Mouse (Mus musculus) yolk sac, embryonic 10.5 days (tissue): Measurements from ENCODE around the gene Dync1i1.
A peak's percentile ranks its signal among the peaks of the same experiment; 100 is the strongest.

Experiments used
- DNase-seq: peaks from one replicate; pipeline ENCODE4 v3.0.0-alpha.2; 2017; ENCODE audit warnings: low spot score

Gene Dync1i1

DNA sequence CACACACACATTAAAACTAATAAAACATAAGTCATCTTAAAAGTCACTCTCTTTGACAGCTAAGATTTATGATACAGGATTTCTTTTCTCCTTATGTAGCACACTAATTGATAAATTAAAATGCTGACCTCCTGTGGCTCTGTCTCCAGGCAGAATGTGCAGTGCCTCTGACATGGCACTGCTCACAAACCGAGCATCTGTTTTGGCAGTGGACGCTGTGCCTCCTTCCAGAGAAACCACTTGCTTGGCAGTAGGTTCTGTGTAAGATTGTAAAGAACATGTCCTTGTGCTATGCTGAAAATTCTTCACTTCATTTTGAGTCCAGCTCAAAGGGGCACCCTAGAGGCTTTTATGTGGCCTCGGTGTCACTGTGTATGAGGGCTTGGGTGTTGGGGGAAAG lies 50.0 kb downstream of the Dync1i1 start:
- DNase-seq = no peak

DNA sequence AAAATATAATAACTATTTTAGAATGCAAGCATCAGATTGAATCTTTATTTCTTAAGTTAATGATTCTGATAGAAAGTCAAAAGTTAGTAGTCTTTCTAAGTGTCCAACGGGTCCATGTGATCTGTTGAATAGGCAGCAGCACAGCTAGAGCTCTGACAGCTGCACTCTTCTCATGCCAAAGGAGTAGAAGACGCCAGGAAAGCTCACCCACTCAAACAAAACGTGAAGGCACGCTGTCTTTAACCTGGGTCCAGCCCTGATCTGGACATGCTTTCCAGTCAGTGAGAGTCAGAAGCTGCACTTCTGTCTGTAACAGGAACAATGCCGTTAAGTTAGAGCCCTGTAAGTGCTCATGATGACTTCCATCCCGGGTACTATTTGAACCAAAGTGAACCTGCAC lies 56.3 kb downstream of the Dync1i1 start:
- DNase-seq = no peak

DNA sequence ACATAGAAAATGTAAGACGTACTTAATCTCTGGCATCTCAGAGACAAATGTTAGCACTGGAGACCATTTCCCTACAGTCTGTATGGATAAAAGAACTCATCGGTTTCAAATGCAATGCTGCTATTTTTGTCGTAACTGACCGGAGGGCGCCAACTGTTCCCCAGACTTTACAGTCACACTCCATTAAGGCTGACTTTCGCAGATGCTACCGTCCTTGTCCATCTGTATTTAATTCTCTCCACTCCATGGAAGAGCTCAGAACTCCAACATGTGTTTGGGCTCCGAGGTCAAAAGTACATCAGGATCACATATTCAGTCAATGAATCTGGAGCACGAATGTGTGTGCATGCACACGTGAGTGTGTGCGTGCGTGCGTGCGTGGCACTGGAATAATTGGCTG lies 58.4 kb downstream of the Dync1i1 start:
- no peak for DNase-seq

DNA sequence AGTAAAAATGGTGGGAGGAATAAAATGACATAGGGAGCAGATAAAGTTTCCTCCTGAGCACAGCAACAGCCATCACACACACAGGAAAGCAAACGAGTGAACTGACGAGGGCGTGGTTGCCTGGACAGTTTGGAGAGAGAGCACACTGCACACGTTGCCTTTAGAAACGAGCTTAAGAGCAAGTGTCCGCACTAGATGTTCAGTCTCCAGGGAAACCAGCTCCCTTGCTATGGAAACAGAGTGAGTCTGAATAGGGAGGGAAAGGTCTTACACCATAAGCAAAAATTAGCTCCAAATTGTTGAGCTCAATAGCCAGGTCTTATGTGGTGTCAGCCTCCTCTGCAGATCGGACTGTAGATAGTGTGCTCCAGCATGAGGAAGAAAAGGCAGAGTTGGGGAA lies 65.2 kb downstream of the Dync1i1 start:
- DNase-seq = no peak

DNA sequence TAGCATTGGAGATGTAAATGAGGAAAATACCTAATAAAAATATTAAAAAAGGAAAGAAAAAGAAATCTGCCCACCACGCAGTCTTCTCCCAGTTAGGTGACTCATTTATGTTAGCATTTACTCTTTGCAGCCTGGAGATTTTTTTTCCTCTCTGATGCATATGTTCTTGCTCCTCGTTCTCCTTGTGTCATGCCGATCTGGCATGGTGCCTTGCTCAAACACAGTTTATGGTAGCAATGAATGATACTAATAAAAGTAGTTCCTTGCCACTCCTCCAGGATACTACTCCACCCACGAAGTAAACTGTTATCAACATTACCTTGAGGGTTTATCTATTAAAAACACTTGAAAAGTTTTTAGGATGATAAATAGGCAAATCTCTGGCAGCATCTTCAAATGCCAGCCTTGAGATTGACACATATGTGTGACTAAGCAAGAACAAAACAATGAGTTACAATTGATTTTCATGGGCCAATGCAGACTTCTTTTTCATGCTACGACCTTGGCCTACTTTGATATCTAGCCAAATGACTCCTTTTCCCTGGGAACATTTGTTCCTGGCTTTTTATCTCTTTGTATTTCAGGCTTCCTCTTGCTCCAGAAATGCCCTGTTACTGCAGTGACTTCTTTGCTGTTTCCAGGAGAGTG lies 68.8 kb downstream of the Dync1i1 start:
- DNase-seq = no peak

DNA sequence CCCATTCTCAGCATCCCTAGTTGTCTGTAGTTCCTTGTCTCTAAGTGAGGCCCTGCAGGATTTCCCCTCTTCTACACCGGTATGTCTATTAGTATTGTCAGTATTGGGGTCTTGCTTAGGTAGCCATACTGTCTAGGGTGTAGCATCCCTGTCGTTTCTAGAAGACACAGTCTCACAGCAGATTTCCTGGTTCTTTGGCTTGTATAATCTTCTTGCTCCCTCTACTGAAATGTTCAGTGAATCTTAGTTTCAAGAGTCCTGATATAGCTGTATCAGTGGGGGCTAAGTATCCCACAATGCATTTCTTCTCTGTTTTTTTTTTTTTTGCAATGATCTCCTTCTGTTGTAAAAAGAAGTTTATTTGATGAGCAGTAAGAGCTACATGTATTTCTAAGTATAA lies 69.9 kb downstream of the Dync1i1 start:
- DNase-seq = no peak

DNA sequence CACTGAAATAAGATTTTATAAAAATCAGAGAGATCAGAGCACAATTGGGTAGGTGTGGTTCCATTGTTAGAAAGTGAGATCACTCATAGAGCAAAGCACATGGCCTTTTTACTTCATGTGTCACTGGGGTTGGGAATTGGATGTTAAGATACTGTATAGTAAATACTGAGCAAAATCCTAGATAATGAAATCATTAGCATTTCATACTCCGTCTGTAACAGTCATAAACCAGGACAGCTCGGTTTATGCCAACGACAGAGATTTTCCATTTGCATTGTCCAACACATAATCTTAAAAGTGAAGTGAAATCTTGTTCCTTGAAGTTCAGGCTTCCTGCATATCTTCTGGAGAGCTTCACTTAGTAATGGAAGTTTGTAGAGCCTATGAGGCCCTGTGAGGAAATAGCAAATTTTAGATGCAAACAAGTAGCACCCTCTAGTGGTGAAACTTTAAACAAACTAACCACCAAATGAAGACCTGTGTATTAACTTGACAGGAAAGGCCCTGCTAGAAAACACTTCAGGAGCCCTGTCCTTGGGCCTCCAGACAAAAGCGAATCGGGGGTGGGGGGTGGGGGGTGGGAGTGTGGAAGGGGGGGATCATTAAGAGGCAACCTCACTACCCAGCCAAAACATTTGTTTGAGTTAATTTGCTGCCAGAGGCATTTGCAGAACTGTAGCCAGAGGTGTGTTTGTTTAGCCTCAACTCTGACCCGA lies 76.8 kb downstream of the Dync1i1 start:
- peak; percentile 15 for DNase-seq

DNA sequence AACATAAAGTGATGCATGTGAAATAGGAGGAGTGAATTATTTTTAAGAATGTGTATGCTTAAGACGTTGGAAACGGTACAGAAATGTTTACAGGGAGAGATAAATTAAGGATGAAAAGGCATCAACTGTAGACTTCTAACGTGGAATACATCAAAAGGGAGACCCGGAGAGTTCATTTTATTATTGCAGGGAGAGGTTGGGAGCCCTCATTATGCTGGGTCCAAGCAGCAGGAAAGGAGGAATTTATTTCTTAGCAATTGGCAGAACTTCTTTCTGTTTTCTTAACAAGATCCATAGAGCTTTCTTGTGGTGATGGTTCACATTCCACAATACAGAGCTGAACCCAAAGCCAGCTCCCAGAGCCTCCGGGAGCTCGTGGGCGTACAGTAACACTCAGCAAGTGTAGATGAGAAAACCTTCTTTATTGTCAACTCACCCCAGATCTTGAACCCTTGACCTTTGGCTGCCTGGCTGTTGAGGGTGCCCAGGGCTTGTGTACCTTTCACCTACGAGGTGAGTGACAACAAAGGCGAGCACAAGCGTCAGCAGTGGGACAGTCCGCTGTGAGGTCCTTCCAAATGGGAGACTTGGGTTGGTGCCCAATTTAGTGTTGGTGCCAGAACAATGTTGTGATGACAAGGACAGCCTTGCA lies 77.5 kb downstream of the Dync1i1 start:
- no peak for DNase-seq

DNA sequence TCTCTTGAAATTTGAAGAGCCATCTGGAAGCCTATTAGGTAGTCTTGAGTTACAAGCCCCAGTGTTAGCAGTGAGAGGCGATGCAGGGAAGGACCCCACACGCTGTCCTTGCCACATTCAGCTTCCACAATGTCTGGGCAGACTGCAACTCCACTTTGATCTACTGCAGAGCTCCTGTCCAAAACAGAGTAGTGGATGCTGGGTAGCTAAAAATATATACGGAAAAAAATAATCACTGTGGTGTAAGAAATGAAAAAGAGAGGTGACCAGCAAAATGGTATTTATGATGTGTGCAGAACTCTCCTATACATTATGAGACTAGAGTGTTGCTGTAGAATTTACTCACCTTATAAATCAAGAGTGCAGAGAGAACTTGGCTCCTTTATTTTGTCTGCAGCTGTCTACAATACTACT lies 82.6 kb downstream of the Dync1i1 start:
- no peak for DNase-seq

DNA sequence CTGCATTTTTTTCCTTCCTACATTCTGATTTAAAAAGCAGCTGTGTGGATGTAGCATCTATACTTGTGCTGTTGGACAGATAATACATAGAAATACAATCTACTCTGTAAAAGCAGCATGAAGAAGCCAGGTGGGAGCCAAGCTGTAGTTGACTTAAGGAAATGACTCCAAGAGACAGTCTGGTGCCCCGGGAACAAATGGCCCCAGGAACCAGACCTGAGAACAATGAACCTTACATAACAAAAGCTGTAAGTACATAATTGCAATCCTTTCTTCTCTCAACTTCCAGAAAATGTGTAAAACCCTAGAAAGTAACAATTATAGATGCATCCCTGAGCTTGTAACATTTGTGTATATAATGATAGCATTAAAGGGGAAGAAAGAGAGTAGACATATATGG lies 86.6 kb downstream of the Dync1i1 start:
- DNase-seq = no peak

DNA sequence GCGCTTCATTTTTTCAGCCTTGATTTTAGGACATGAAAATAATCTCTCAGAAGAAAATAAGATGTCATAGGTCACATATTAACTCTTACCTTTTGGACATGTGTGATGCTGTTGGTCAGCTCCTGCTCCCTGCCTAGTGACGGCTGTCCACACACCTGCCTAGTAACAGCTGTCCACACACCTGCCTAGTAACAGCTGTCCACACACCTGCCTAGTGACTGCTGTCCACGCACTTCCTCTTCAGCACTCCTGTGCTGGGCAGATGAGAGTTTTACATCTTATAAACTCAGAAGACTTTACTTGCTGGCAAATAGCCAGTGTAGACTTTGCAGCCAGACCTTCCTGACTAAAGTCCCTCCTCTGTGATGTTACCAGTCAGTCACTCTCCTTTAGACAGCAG lies 94.2 kb downstream of the Dync1i1 start:
- no peak for DNase-seq

DNA sequence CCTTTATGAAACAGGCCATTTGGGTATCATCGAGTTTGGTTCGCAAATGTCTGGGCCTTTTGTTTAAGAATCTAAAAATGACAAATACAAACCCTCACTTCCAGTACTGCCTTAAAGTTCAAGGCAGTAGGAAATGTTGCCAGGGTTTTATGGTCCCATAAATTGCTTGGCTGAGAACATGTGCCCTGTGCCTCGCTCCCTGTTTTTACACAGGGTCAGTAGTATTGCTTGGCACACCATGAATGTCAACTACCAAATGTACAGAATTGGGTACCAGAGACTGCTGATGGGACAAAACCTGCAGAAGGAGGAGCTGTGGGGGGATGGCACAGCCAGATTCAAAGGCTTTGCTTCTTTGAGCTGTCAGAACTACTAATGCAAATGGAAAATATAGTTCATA lies 100.0 kb downstream of the Dync1i1 start:
- no peak for DNase-seq

DNA sequence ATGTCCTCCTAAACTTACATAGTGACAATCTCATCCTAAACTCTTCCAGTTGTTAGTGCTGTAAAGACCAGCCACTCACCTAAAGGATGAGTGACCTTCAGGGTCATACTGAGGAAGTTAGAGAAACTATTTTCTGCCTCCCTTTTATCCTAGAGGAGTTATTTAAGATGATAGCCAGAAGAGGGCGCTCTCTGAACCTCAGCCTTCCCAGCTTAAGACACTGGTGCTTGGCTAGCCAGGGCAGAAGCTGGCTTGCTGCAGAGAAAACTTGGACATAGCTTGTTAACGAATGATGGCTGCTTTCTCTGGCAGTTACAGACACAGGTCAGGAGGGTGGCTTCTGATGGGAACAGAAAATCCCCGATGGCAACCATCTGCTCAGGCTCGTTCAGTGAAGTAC lies 101.6 kb downstream of the Dync1i1 start:
- no peak for DNase-seq

DNA sequence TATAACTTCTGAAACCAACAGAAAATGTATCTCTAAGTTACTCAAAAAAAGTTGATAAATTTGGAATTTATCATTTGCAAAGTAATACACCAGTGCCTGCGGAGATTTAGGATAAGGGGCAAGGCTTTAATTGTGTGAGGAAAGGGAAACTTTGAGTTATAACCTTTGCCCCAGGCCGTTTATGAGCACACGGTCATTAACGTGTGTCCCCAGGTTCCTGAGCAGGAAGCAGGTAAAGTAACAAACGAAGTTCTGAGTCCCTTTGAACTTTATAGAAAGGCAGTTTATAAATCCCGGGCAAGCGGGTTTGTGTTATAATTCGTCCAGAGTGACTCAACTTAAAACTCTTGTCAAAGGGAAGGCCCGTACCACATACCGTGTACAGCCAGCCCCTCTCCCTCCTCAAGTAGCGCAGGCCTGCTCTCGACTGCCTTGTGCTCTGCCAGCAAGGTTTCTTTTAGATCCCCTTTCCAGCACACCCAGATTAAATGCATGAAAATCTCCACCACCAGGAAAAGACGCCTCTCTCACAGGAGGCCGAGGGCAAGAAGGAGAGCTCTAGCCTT lies 103.1 kb downstream of the Dync1i1 start:
- no peak for DNase-seq

DNA sequence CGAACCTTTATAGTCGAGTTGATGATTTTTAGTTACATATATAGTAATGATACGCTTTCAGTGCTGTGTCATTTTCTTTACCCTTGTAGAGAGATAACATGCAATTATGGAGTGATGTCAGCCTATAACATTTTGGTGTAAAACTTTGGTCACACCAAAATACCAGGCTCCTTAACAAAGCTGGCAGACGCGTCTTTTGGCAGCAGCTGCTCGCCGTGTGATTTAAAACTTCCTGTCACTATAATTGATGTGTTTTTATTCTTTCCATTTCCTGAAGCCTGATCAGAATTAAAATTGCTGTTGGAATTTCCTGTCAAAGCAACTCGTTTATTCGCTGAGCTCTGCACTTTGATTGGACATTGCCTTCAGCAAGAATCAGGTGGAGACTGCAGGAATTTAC lies 103.7 kb downstream of the Dync1i1 start:
- no peak for DNase-seq

DNA sequence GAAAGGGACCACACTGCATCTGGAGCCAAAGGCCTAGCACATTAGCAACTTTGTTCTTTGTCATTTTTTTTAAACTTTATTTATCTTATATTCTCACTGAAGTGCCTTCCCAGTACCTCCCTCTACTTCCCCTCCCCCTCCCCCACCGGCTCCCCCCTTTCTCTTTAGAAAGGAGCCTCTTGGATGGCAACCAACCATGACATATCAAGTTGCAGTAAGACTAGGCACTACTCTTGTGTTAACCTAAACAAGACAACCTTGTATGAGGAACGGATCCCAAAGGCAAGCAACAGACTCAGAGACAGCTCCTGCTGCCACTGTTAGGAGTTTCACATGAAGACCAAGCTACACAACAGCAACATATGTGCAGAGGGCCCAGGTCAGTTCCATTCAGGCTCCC lies 105.3 kb downstream of the Dync1i1 start:
- no peak for DNase-seq

DNA sequence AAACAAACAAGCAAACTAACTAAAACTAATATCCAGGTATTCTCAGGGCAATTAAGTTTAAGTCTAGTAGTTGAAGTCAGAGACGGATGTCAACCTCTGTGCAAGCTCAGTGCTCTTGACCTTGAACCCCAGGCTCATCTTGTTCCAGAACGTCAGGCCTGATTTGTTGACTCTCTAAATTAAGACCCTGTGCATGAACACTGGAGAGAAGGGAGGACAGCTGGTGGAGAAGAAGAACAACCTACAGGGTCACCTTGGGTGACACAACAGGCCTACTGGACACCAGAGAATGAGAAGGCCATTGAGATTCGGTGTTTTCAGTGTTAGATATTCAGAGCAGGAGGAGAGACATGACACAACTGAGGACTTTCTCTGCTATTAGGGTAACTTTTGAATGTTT lies 105.8 kb downstream of the Dync1i1 start:
- DNase-seq = no peak

DNA sequence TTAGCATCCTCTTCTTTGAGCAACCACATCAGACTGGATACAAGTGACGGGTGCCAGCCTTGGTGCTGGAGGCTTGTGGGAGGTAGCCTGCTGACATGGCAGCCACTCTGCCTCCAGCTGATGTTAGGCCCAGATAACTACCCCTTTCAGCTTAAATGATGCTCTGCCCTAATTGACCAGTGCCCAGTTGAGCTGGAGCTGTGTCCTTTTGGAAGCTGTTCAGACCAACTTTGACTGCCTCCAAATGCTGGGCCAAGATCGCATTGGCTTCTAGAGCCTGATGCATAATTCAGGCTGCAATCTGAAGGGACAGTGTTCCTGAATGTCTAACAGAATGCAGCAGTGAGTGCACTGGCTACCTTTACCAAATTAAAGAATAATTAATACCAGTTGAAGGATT lies 107.4 kb downstream of the Dync1i1 start:
- no peak for DNase-seq

DNA sequence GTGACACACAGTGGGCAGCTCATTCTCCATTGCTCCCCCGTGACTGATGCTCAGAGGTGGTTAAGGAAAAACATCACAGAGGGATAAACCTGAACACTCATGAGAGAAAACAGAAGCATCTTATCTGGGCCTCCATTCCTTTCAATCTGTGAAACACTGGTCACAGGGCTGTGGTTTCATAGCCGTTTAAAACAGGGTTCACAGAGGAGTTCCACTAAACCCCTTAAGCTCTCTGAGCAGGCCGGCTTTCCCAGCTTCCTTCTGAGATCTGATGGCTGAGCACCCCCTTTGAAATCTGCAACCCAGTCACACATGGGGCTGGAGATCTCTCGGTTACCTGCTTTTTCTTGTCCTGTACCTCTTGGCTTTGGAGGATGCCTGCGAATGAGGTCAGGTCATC lies 117.0 kb downstream of the Dync1i1 start:
- no peak for DNase-seq

DNA sequence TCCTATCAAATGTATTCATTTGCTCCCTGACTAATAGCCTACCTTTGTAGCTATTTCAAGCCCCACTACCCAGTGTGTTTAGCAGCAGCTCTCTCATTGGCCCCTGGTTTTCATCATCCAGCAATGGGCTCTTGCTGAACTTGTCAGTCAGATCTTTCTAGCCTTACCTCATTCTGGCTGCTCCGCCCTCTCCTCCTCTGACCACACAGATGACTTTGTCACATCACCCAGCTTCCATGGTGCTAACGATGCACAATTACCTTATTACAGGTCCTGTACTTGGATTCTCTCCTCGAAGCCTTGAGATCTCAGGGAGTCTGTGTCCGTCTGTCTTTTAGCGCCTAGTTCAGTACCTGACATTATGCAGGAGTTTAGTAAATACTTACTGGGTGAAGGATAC lies 120.7 kb downstream of the Dync1i1 start:
- no peak for DNase-seq

DNA sequence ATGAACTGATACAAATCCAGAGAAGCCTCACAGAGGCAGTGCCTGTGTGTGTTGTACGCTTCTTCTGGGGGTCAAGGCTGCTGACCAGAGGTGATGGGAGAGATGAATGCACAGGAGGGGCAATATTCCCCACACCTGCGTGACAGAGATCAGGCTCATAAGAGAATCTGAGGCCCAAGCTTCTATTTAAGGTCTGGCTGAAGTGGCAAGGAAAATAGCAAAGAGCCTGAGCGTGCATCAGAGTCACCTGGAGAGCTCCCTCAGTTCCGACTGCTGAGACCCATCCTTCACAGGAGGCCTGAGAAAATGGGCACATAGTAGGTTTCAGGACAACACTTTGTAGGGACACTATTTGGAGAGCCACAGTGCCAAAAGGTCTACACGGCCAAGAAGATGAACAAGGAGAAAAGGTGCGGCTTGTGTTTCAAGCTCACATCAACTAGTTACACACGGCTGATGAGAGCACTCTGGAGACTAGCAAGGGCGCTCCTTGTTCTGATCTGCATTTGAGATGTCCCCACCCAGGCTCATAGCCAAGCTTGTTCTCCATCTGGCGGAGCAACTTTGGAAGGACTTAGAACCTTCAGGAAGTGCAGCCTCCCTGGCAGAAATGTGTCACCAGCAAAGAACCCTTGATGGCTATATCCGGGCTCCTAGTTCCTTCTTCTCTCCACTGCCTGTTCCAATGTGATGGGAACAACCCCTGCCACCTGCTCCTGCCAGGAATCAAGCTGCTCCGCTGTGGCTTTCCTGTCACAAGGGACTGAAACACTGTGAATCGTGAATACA lies 128.8 kb downstream of the Dync1i1 start:
- DNase-seq = no peak

DNA sequence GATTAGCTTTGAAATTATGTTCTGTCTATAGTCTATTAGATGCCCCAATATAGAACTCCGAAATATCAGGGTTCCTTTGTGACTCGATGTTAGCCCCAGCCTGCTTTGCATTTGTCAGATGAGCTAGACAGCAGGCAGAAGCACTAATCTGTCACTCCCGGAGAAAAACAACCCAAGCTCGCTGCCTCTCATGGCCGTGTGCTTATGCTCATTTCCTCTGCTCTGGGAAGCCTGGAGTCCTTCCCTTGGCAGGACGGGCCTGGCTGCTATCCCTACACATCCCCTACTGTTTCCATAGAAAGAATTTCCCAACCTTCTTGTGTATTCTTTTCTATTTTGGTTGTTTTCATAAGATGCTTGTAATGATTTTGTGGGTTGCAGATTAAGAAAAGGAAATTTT lies 130.1 kb downstream of the Dync1i1 start:
- no peak for DNase-seq
